Mouse (Mus musculus): ENCODE measurements around the gene Olfr739.

Olfr739 gene

DNA sequence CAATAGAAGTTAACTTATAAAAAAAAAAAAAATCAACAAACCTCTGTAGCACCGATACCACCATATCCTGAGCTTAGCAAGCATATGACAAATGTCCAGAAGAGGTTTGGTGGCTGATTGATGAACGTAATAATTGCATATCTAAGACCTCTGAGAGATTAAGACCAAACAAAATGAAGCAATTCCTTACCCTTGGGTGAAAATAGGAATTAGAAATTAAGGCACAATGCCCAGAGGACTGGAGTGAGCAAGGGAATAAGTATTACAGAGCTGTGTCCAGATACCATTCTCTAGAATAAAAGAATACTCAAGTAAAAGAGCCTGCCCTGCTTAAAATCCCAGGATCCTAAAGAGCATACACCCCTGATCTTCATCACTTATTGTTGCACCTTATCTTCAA lies at the start of gene Olfr739:
Olfr739 (plus strand) TSS at position 301 of the 400 bp plus-strand sequence.
- no peak for DNase-seq

DNA sequence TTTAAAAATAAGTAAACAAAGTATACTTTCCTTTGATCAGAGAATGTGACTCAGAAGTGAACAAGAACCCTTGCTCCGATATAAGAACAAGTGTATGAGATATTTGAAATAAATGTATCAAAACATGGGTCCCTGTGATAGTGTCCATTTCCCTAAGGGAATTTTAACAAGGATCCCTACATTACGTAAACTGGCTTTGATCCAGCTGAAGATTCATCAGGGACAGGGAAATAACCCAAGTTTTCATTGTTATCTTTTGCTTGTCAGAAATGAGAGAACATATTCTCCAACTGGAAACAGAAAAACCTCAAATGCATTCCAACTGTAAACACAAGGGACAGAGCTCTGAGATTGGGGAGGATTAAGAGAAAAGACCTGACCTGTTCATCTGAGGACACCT lies 37.6 kb upstream of the Olfr739 start, which contains the start of gene Olfr736:
Olfr736 (plus strand) TSS at position 301 of the 400 bp plus-strand sequence.
- DNase-seq: no peak

DNA sequence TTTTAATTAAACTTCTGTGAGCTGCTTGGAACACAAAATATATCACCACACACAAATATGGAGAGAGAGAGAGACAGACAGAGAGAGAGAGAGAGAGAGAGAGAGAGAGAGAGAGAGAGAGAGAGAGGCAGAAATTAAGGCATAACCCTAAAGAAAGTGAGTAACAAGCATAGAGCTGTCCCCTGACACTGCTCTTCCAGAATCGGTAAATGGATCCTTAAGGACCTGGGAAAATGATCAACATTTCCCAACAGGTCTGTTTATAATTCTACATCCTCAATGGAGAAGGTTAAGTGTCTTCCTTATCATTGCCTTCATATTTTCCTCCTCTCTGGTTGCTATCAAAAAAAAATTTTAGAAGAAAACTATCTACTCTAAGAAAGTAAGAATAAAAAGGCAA lies 11.2 kb upstream of the Olfr739 start, which contains the start of gene Olfr738:
Olfr738 (plus strand) TSS at position 301 of the 400 bp plus-strand sequence.
- DNase-seq: no peak

DNA sequence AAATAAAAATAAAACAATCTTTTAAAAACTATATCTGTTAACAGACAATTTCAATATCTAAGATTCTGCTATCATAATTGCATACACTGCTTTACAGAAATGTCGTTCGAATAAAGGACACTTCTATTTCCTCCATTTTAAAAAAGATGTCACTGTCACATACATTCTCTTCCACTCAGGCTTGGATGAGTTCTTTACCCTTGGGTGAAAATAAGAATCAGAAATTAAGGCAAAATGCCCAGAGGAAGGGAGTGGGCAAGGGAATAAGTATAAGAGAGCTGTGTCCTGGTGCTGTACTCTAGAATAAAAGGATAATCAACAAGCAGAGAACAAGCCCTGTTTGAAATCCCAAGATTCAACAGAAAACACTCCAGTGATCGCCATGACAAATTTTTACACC lies 26.8 kb downstream of the Olfr739 start, which contains the start of gene Olfr740:
Olfr740 (plus strand) TSS at position 301 of the 400 bp plus-strand sequence.
- DNase-seq: no peak

DNA sequence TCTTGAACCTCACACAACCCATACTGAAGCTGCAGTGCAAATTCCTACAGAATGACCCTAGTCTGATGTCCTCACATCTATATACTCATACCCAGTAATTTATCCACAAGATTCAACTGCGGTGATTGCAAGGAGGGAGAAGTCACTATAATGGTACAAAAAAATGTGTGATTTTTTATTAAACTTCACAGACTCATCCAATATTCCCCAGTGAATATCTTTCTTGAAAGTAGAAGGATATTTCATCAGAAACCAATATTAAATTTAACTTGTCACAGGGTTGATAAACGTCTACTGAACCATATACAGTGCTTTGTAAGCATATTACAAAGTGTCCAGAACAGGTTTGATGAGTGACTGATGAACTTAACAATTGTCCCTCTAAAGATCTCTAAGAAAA lies 54.0 kb downstream of the Olfr739 start, which contains the start of gene Olfr741:
Olfr741 (plus strand) TSS at position 301 of the 400 bp plus-strand sequence.
- DNase-seq: no peak
